In genomic region chr13:69445611-69446010, GRCm38 (mm10) we compare ENCODE assay signal across 34 mouse cellular contexts.
"Had no signal": no experiment of that assay in that cellular context is flagged by ENCODE, and none has a peak within 500 bp of the region (broad histone marks: within the 10 kb centered on the region; RNA-seq: fewer than 3 reads in every experiment).

No protein-coding gene starts in this region.

- DNase-seq: heart, adult 2 months; heart, postnatal 10 days; heart, postnatal 14 days; heart, postnatal 36 days; heart, postnatal 4 days; kidney, adult 11 months; kidney, adult 18-20 months; kidney, adult 2 months; kidney, adult 8-10 months; kidney, adult 9 months; kidney, postnatal 10 days; kidney, postnatal 14 days; kidney, postnatal 25 days; kidney, postnatal 36 days; kidney, postnatal 4 days; layer of hippocampus, adult 9-11 months; layer of hippocampus, postnatal 36 days had no signal

- H3K4me1 ChIP-seq: heart, embryonic 13.5 days; heart, embryonic 15.5 days; hindbrain, embryonic 12.5 days; hindbrain, embryonic 15.5 days; intestine, embryonic 15.5 days; kidney, embryonic 15.5 days had no signal

- H3K9me3 ChIP-seq: heart, embryonic 13.5 days; heart, embryonic 15.5 days; hindbrain, embryonic 10.5 days; hindbrain, embryonic 12.5 days; hindbrain, embryonic 13.5 days; hindbrain, embryonic 15.5 days; intestine, embryonic 15.5 days; kidney, embryonic 15.5 days had no signal

- H3K27ac ChIP-seq: heart, adult 2 months; heart, embryonic 13.5 days; heart, embryonic 15.5 days; hindbrain, embryonic 10.5 days; hindbrain, embryonic 12.5 days; hindbrain, embryonic 13.5 days; hindbrain, embryonic 14.5 days; hindbrain, embryonic 15.5 days; hindbrain, postnatal 0 days; intestine, embryonic 15.5 days; kidney, embryonic 15.5 days; kidney, postnatal 0 days; layer of hippocampus, adult 2 months had no signal

- H3K9ac ChIP-seq: heart, embryonic 13.5 days; heart, embryonic 15.5 days; hindbrain, embryonic 12.5 days; hindbrain, embryonic 13.5 days; hindbrain, embryonic 14.5 days; hindbrain, embryonic 15.5 days; intestine, embryonic 15.5 days; kidney, embryonic 15.5 days had no signal

- H3K4me2 ChIP-seq: heart, embryonic 11.5 days; heart, embryonic 13.5 days; heart, embryonic 15.5 days; hindbrain, embryonic 12.5 days; hindbrain, embryonic 13.5 days; hindbrain, embryonic 14.5 days; hindbrain, embryonic 15.5 days; intestine, embryonic 15.5 days; kidney, embryonic 15.5 days had no signal

- H3K27me3 ChIP-seq: heart, embryonic 13.5 days; heart, embryonic 15.5 days; hindbrain, embryonic 12.5 days; hindbrain, embryonic 13.5 days; hindbrain, embryonic 15.5 days; intestine, embryonic 15.5 days; kidney, embryonic 15.5 days had no signal

- ATAC-seq: hindbrain, embryonic 16.5 days; hindbrain, postnatal 0 days; inflammation-experienced regulatory T-cells, adult 6 months; intestine, embryonic 15.5 days; intestine, embryonic 16.5 days; intestine, postnatal 0 days had no signal

- H3K36me3 ChIP-seq: heart, embryonic 13.5 days; heart, embryonic 15.5 days; hindbrain, embryonic 10.5 days; hindbrain, embryonic 12.5 days; hindbrain, embryonic 13.5 days; hindbrain, embryonic 15.5 days; intestine, embryonic 15.5 days; kidney, embryonic 15.5 days had no signal

- H3K4me3 ChIP-seq: heart, adult 2 months; heart, embryonic 13.5 days; heart, embryonic 15.5 days; hindbrain, embryonic 10.5 days; hindbrain, embryonic 12.5 days; hindbrain, embryonic 13.5 days; hindbrain, embryonic 15.5 days; intestine, embryonic 15.5 days; kidney, embryonic 15.5 days; layer of hippocampus, adult 2 months had no signal
